Mouse (Mus musculus) adrenal gland, postnatal 10 days (tissue): ENCODE data around the gene Clic5. TPM values are rescaled to one million over a fixed set of nuclear protein-coding genes. Genes with fewer than 3 reads are reported as not detected.
"Not testable (repeated sequence)": the region's sequence is repeated elsewhere in the genome, so short reads cannot be mapped to it uniquely, and the experiment has no call there.

ENCODE experiments used
- DNase-seq: peaks from one replicate; pipeline ENCODE4 v3.0.0; 2021; ENCODE audit warnings: mixed read lengths
- long read RNA-seq, 2 experiments: library from polyadenylated mRNA; stranded (forward); transcript quantifications; one replicate each; pipeline ENCODE4 v2.0.0; 2021
- total RNA-seq, 2 experiments: library from RNA; stranded (reverse); gene quantifications; 2 replicates each; pipeline ENCODE4 v1.2.3; 2021

The Clic5 gene
- total RNA-seq, result 10 to 100 TPM; 24.1 to 39.0 TPM
- long read RNA-seq, experiment 1, full-length matches to known transcripts, result 11 of 22 reads
- long read RNA-seq, experiment 1, partial matches to known transcripts, result 10 of 22 reads
- long read RNA-seq, experiment 1, other reads (novel, unspliced or antisense), result 1 of 22 reads
- long read RNA-seq, experiment 2, full-length matches to known transcripts, result 21 of 24 reads
- long read RNA-seq, experiment 2, partial matches to known transcripts, result 1 of 24 reads
- long read RNA-seq, experiment 2, other reads (novel, unspliced or antisense), result 2 of 24 reads

DNA sequence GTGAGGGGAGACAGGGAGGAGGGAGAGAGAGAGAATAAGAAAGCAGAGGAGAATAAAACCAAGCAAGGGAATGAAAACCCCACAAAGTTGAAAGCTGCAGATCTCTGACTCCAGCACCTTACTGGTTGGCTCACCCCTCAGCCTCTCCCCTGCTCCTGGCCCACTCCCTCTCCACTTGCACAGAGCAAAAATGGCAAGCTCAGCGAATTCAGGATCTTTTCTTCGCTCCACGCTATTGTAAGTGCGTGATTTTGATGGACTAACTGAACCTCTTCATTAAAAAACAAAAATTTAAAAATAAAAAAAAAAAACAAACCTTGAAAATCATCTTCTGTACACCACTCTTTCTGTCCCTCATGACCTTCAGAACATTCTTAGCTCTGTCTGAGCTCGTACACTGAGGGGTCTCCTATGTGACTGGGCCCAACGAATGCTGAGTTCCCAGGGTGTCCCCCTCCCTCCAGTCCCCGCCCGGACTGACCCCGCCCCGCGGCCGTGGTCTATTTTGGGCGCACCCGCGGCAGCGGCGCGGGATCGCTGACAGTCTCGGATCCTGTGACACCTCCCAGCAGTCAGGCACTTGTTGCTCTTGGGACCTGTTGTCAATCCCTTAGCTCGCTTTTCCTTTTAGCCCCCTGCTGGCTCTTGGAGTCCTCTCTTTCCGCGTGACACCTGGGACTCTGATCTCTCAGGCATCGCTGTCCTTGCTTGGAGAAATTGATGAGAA, at the start of gene Clic5:
Gene Clic5 (plus strand): TSS at position 543 of the 727 bp plus-strand sequence.
- DNase-seq, result peak; percentile 72

DNA sequence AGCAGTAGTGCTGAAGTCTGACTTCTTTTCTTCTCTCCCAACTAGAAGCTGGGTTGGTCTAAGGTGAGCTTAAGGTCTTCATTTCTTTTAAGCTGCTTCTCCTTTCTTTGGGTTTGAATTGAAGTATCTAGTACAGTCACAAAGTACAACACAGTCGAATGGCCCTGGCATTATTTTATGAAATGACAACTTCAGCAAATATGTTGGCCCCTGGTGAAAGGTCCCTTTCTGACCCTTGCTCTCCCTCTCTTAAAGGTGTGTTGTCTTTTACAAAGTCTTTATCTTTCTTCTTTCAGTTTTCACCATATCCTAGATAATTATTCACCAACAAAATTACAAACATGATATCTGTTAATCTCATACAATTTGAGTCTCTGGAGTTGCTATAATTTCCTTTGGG, 42.6 kb upstream of the Clic5 start:
- no peak for DNase-seq

- no peak for DNase-seq
Measured at GRCm38 (mm10) chr17:44148109-44148846, 40.1 kb upstream of the Clic5 start.

- peak; percentile 74 for DNase-seq
Measured at GRCm38 (mm10) chr17:44151130-44151529, 37.3 kb upstream of the Clic5 start.

GRCm38 (mm10) chr17:44151889-44152288, 36.5 kb upstream of the Clic5 start:
- peak; percentile 26 for DNase-seq

DNA sequence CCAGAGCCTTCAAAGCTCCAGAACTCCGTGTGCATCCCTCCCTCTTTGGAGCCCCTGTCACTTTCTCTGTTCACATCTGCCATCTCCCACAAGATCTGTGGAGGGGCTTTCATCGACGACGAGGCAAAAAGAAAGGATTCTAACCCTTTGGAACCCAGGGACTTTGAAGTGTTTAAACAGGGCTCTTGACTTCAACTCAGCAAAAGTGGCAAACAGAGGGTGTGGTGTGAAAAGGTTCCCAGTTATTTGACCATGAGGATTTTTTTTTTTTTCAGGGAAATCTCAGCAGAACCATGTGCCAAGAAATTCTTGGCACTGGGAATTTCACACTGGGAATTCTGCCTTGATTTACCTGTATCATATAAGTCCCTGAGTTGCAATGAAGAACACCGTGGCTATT, 34.5 kb upstream of the Clic5 start:
- no peak for DNase-seq

DNA sequence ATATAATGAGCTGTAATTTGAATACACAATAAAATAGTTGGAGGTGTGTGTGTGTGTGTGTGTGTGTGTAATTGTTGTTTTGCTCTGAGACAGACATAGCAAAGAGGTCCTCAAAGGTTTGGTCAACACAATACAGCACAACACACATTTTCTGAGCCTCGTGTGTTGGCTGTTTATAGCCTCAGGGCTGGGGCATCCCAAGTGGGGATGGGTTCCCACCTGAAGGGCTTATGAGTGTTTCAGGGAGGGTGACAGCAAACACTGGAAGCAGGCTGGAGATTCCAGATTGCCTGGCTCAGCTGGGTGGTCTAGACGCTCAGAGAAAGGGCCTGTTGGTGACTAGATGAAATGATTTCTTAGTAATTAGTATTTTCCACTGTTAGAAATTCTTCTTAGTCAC, 33.2 kb upstream of the Clic5 start:
- no peak for DNase-seq

GRCm38 (mm10) chr17:44158186-44158585, 30.2 kb upstream of the Clic5 start:
- peak; percentile 74 for DNase-seq

GRCm38 (mm10) chr17:44160449-44160848, 27.9 kb upstream of the Clic5 start:
- no peak for DNase-seq

GRCm38 (mm10) chr17:44162514-44162913, 25.9 kb upstream of the Clic5 start:
- DNase-seq, result no peak

GRCm38 (mm10) chr17:44162935-44163334, 25.4 kb upstream of the Clic5 start:
- no peak for DNase-seq

DNA sequence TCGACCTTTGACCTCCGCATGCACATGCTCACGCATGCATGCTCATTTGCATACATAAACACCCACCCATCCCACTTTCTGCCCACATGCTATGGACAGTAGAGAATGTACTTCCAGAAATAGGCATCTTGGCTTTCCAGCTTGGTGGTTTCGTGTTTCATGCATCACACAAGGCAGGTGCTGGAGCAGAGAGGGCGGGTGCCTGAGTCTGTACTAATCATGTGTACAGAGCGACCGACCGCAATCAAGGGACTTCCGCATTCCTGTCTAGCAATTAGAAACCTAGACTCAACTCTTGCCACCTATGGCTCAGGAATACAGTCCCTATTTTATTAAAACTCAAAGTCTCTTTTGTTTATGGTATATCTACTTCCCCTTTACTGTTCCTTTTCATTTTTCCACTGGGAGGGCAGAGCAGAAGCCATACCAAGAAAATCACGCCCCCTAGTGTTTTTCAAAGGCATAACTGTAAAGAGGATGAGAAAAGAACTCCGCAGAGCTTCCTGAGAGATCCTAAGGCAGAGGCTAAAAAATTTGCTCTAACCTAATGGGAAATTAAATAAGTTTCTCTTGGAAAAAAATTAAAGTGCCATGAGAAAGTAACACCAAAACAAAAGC, 22.5 kb upstream of the Clic5 start:
- no peak for DNase-seq

- DNase-seq, result no peak
Measured at GRCm38 (mm10) chr17:44169676-44170075, 18.7 kb upstream of the Clic5 start.

- DNase-seq, result peak; percentile 62
Measured at GRCm38 (mm10) chr17:44170316-44170715, 18.1 kb upstream of the Clic5 start.

DNA sequence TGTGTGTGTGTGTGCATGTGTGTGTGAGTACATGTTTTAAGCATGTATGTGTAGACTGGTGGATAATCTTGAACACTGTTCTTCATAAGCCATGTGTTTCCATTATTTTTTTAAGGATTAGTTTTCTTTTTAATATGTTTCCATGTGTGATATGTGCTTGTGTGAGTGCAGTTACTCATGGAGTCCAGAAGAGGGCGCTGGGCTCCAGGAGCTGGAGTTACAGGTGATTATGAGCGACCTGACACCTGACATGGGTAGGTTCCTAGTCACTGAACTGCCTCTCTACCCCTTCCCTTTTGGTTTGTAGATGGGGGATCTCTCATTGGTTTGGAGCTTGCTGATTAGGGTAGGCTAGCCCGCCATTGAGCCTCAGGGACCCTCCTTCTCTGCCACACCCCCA, 16.5 kb upstream of the Clic5 start:
- no peak for DNase-seq

- no peak for DNase-seq
Measured at GRCm38 (mm10) chr17:44173341-44173740, 15.0 kb upstream of the Clic5 start.

DNA sequence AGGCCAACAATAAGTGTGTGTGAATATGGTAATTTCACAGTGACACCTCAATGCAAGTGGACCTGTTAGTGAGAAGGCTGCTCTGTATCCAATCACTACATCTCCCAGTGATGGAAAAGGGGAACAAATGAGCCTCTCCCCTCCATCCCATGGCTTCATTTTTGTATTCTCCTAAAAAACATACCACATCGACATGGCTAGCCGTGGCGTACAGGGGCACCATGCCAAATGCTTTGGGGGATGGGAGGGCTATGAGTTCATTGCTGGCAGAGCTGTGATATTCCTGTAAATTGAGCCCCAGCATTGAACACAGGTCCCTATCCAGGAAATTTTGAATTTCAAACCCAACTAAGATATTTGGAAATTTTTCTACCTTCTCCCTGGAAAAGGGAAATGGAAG, 11.1 kb upstream of the Clic5 start:
- no peak for DNase-seq

- no peak for DNase-seq
Measured at GRCm38 (mm10) chr17:44181346-44181745, 7.0 kb upstream of the Clic5 start.

GRCm38 (mm10) chr17:44186871-44187270, 1.5 kb upstream of the Clic5 start:
- peak; percentile 29 for DNase-seq

- DNase-seq, result not testable (repeated sequence)
Measured at GRCm38 (mm10) chr17:44187537-44187936, 847 bp upstream of the Clic5 start.

- DNase-seq, result peak; percentile 30
Measured at GRCm38 (mm10) chr17:44188769-44189145, 373 bp downstream of the Clic5 start.

- DNase-seq, result peak; percentile 64
Measured at GRCm38 (mm10) chr17:44189696-44190095, 1.3 kb downstream of the Clic5 start.

DNA sequence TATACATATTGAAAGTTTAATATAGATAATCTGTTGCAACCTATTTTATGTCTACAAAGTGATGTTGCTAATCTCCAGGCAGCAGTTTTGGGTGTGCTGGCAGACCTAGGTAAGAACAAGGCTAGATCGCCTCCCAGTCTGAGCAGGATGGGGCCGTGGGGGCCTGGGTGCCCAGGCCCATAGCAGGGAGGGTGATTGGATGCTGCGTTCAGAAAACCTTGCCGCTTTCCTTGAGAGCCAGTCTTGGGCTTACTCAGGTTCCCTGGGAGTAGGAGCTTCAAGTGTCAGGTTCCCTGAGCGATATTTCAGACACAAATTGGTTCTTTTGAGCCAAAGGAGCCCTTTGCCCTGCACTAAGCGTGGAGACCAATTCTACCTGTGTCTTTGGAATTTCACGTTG, 1.9 kb downstream of the Clic5 start:
- DNase-seq, result no peak
